Mouse (Mus musculus) testis, adult 2 months (tissue): ENCODE data around the gene Zfp326.

Experiments used
- CTCF ChIP-seq: fragments of 200-500 bp; IDR thresholded peaks from 2 replicates; pipeline ENCODE4 v1.5.1; 2012; ENCODE audit warnings: low read depth, mild to moderate bottlenecking, inconsistent platforms, low read length, moderate library complexity; ENCODE audit not compliant: control insufficient read depth, insufficient read depth, insufficient replicate concordance
- POLR2A ChIP-seq: fragments of 200-500 bp; IDR thresholded peaks from 2 replicates; pipeline ENCODE4 v1.6.1; 2012; ENCODE audit warnings: low read depth, mild to moderate bottlenecking, inconsistent platforms, low read length, moderate library complexity; ENCODE audit not compliant: control insufficient read depth

- TF ChIP-seq CTCF (no peak), POLR2A (no peak)
Observed at GRCm38 (mm10) chr5:105869739-105870138, 6.6 kb upstream of the Zfp326 start.
